Mouse (Mus musculus) MEL (cell line): ENCODE results near the gene Rpl9.

Experiments
- CHD1 ChIP-seq: IDR thresholded peaks from 2 replicates; pipeline ENCODE4 v1.6.1; 2012; ENCODE audit warnings: low read depth, mild to moderate bottlenecking, inconsistent platforms, low read length, improper control_type of control experiment
- CHD2 ChIP-seq: IDR thresholded peaks from 2 replicates; pipeline ENCODE4 v1.6.1; 2011; ENCODE audit warnings: low read length, improper control_type of control experiment
- CTCF ChIP-seq, 3 experiments: IDR thresholded peaks in 2 of 3; conservative IDR thresholded peaks in 1 of 3; 2 replicates each; pipeline ENCODE4 v1.5.1; 2011 to 2012; ENCODE audit warnings: low read length in 3 of 3, low read depth in 2 of 3, mild to moderate bottlenecking in 2 of 3, improper control_type of control experiment in 1 of 3, inconsistent platforms in 1 of 3, mixed read lengths in 1 of 3, moderate library complexity in 1 of 3; ENCODE audit not compliant: control insufficient read depth in 1 of 3, insufficient read depth in 1 of 3, poor library complexity in 1 of 3, severe bottlenecking in 1 of 3
- GABPA ChIP-seq: IDR thresholded peaks from 2 replicates; pipeline ENCODE4 v1.6.1; 2012; ENCODE audit warnings: low read depth, mild to moderate bottlenecking, inconsistent platforms, low read length, improper control_type of control experiment, moderate library complexity
- JUND ChIP-seq: IDR thresholded peaks from 2 replicates; pipeline ENCODE4 v1.6.1; 2011; ENCODE audit warnings: low read depth, mild to moderate bottlenecking, improper control_type of control experiment, low read length
- KAT2A ChIP-seq: conservative IDR thresholded peaks from 2 replicates; pipeline ENCODE4 v1.6.1; 2012; ENCODE audit warnings: low read depth, low read length, improper control_type of control experiment, inconsistent platforms
- POLR2A ChIP-seq, 2 experiments: IDR thresholded peaks; 2 replicates each; pipeline ENCODE4 v1.6.1; 2011 to 2012; ENCODE audit warnings: low read length in 2 of 2, mild to moderate bottlenecking in 2 of 2, control low read depth in 1 of 2, improper control_type of control experiment in 1 of 2, low read depth in 1 of 2, moderate library complexity in 1 of 2; ENCODE audit not compliant: control insufficient read depth in 1 of 2, insufficient read depth in 1 of 2, poor library complexity in 1 of 2
- POLR2AphosphoS2 ChIP-seq: IDR thresholded peaks from 2 replicates; pipeline ENCODE4 v1.6.1; 2011; ENCODE audit warnings: low read length, improper control_type of control experiment
- TAL1 ChIP-seq: IDR thresholded peaks from 2 replicates; pipeline ENCODE4 v1.6.1; 2012; ENCODE audit warnings: mild to moderate bottlenecking, inconsistent platforms, low read length, moderate library complexity, mixed read lengths
- UBTF ChIP-seq: IDR thresholded peaks from 2 replicates; pipeline ENCODE4 v1.6.1; 2012; ENCODE audit warnings: low read depth, mild to moderate bottlenecking, inconsistent platforms, low read length, improper control_type of control experiment, moderate library complexity, borderline replicate concordance; ENCODE audit not compliant: insufficient read depth
- ZC3H11A ChIP-seq: IDR thresholded peaks from 2 replicates; pipeline ENCODE4 v1.6.1; 2012; ENCODE audit warnings: low read depth, mild to moderate bottlenecking, inconsistent platforms, low read length, improper control_type of control experiment
- ZMIZ1 ChIP-seq: IDR thresholded peaks from 2 replicates; pipeline ENCODE4 v1.6.1; 2012; ENCODE audit warnings: low read depth, mild to moderate bottlenecking, inconsistent platforms, low read length, improper control_type of control experiment, moderate library complexity

- TF ChIP-seq KAT2A (no peak), POLR2A (IDR thresholded peaks at IDR 0.05; ENCODE audit: control insufficient read depth in 1 of 2, insufficient read depth in 1 of 2, low read depth in 1 of 2, low read length in 2 of 2, poor library complexity in 1 of 2) (no peak), ZMIZ1 (no peak), POLR2AphosphoS2 (no peak), JUND (no peak), CTCF (IDR thresholded peaks at IDR 0.05 in 2 of 3, conservative IDR thresholded peaks at IDR 0.05 in 1 of 3; ENCODE audit: control insufficient read depth in 1 of 3, insufficient read depth in 1 of 3, low read depth in 2 of 3, low read length in 3 of 3, poor library complexity in 1 of 3, severe bottlenecking in 1 of 3) (no peak), UBTF (no peak), CHD1 (no peak), GABPA (no peak), TAL1 (no peak), CHD2 (no peak), ZC3H11A (no peak)
Measured at GRCm38 (mm10) chr5:65428321-65428720, 37.1 kb upstream of the Rpl9 start.
